Mouse (Mus musculus): ENCODE measurements at regions not wholly inside any gene's neighbourhood (a gene's known extent, or its start where the extent isn't known, plus 50 kb on each side); places are given as distances from the start of the nearest gene placed in this dataset.

GRCm38 (mm10) chr12:27492270-27492669 is 149.9 kb upstream of the Sox11 start:
- no peak for DNase-seq (ENCODE audit: low spot score)

GRCm38 (mm10) chr12:27481230-27481629 is 138.9 kb upstream of the Sox11 start:
- no peak for DNase-seq (ENCODE audit: low spot score)

GRCm38 (mm10) chr12:27479601-27480001 is 137.2 kb upstream of the Sox11 start:
- DNase-seq (ENCODE audit: low spot score) = no peak

- DNase-seq (ENCODE audit: low spot score) = no peak
Observed at GRCm38 (mm10) chr12:27474631-27475030, 132.3 kb upstream of the Sox11 start.

GRCm38 (mm10) chr12:27471557-27471956 is 129.2 kb upstream of the Sox11 start:
- DNase-seq (ENCODE audit: low spot score) = no peak

GRCm38 (mm10) chr12:27470346-27470745 is 128.0 kb upstream of the Sox11 start:
- no peak for DNase-seq (ENCODE audit: low spot score)

- DNase-seq (ENCODE audit: low spot score) = no peak
Observed at GRCm38 (mm10) chr12:27468782-27469181, 126.4 kb upstream of the Sox11 start.

GRCm38 (mm10) chr12:27468141-27468540 is 125.8 kb upstream of the Sox11 start:
- no peak for DNase-seq (ENCODE audit: low spot score)

- no peak for DNase-seq (ENCODE audit: low spot score)
Observed at GRCm38 (mm10) chr12:27465499-27466150, 123.3 kb upstream of the Sox11 start.

GRCm38 (mm10) chr12:27458674-27459073 is 116.3 kb upstream of the Sox11 start:
- no peak for DNase-seq (ENCODE audit: low spot score)

GRCm38 (mm10) chr12:27437661-27438345 is 95.4 kb upstream of the Sox11 start:
- no peak for DNase-seq (ENCODE audit: low spot score)

- DNase-seq (ENCODE audit: low spot score) = no peak
Observed at GRCm38 (mm10) chr12:27431338-27431737, 89.0 kb upstream of the Sox11 start.

- DNase-seq (ENCODE audit: low spot score) = no peak
Observed at GRCm38 (mm10) chr12:27417387-27418009, 75.1 kb upstream of the Sox11 start.

GRCm38 (mm10) chr12:27410555-27410954 is 68.2 kb upstream of the Sox11 start:
- no peak for DNase-seq (ENCODE audit: low spot score)

- no peak for DNase-seq (ENCODE audit: low spot score)
Observed at GRCm38 (mm10) chr12:27408440-27408839, 66.1 kb upstream of the Sox11 start.

GRCm38 (mm10) chr12:27399392-27399791 is 57.0 kb upstream of the Sox11 start:
- DNase-seq (ENCODE audit: low spot score) = no peak
